Mouse (Mus musculus) lung, adult 10 weeks (tissue): ENCODE results near the gene Olfr419. TPM values are rescaled to one million over a fixed set of nuclear protein-coding genes. Genes with fewer than 3 reads are reported as not detected.

Experiments used
- polyA plus RNA-seq: library from polyadenylated mRNA; stranded (reverse); fragments of 350-450 nt; fragmentation: Illumina TruSeq; extraction: RNeasy Lipid Tissue Mini Kit (QIAGEN cat#74804); gene quantifications from one replicate; pipeline ENCODE4 v1.2.3, GENCODE M21; 2014; ENCODE audit warnings: low read depth, low replicate concordance; ENCODE audit not compliant: insufficient read depth

The Olfr419 gene
- polyA plus RNA-seq, result not detected

DNA sequence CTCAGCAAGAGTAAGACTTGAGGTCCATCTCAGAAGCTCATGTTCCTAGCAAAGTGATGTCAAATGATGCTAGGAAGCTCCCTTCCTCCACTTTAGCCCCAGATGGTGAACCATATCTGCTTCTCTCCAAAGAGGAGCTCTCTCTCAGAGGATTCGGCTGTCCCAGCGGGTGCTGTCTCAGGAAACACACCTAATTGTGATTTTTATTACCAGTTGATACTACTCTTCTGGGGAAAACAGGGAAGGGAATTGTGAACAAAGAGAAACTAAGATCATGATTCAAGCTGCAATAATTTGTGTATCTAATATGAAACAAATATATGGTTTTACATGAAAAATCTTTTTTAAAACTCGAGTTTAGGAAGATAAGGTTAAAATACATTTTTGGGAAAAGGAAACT lies at the start of gene Olfr419:
TSS of gene Olfr419 (minus strand) at position 101 of the 400 bp plus-strand sequence.

Other genes with a start within 250 kb of the Olfr419 start
- gene Ifi205, start 220.3 kb downstream of the Olfr419 start, polyA plus RNA-seq, result 6.5 TPM
- gene Olfr433, start 211.4 kb downstream of the Olfr419 start, polyA plus RNA-seq, result not detected
- not detected for gene Olfr432, start 202.9 kb downstream of the Olfr419 start, polyA plus RNA-seq
- not detected for gene Olfr430, start 185.5 kb downstream of the Olfr419 start, polyA plus RNA-seq
- gene Olfr429, start 167.7 kb downstream of the Olfr419 start, polyA plus RNA-seq, result not detected
- gene Olfr427, start 155.2 kb downstream of the Olfr419 start, polyA plus RNA-seq, result not detected
- not detected for gene Olfr231, start 130.9 kb downstream of the Olfr419 start, polyA plus RNA-seq
- not detected for gene Olfr424, start 120.5 kb downstream of the Olfr419 start, polyA plus RNA-seq
- gene Olfr420, start 96.4 kb downstream of the Olfr419 start, polyA plus RNA-seq, result not detected
- 0.08 TPM for gene Spta1, start 79.3 kb downstream of the Olfr419 start, polyA plus RNA-seq
- not detected for gene Mptx1, start 78.5 kb upstream of the Olfr419 start, polyA plus RNA-seq
- not detected for gene Olfr417, start 113.1 kb upstream of the Olfr419 start, polyA plus RNA-seq
- not detected for gene Olfr248, start 139.0 kb upstream of the Olfr419 start, polyA plus RNA-seq
- not detected for gene Olfr414, start 172.0 kb upstream of the Olfr419 start, polyA plus RNA-seq
- gene Olfr220, start 190.0 kb upstream of the Olfr419 start, polyA plus RNA-seq, result not detected
- 0.48 TPM for gene Fmn2, start 249.8 kb upstream of the Olfr419 start, polyA plus RNA-seq